Mouse (Mus musculus): ENCODE data around the gene Ltbp1. TPM values are rescaled to one million over a fixed set of nuclear protein-coding genes. Genes with fewer than 3 reads are reported as not detected.

Ltbp1 gene
- polyA plus RNA-seq, 1 experiment from 2014 or later, result 6.7 TPM

DNA sequence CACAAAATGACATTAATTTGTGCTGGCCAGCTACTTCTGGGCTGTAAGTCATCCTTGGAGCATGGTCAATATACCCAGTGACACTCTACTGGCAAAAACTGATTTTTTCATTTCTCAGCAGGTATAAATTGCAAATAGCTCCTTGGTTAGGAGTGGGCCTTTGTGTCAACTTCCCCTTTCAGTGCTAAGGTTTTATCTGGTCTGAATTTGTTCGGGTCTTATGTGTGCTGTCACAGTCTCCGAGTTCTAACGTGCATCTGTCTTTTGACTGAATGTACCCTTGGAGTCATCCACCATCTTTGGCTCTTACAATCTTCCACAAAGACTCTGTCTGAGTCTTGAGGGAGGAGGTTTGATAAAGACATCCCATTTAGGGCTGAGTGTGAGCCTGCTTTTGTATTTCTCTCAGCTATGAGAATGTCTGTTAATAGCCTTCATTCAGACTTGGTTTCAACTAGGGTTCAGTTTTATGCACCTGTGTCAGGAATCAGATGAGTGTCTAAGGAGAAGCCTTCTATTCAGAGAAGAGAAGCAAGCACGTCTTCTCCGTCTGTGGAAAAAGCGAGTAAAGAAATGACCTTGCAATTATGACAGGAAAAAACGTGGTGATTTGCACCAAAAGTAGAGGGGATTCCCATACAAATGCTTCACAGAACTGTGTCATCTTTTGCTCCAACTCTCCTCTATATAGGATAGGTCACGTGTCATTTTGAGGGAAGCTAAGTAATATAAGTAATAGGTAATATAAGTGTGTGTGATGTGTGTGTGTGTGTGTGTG, 181.6 kb downstream of the Ltbp1 start:
- Histone ChIP-seq H3K27me3 (no peaks in the 10 kb centered on the region), H3K4me2 (replicated peaks) (no peak overlapping the region), H3K9me3 (no peaks in the 10 kb centered on the region), H3K4me3 (no peak overlapping the region), H3K27ac (replicated peaks) (no peak overlapping the region), H3K4me1 (no peaks in the 10 kb centered on the region), H3K9ac (replicated peaks) (no peak overlapping the region), H3K36me3 (no peaks in the 10 kb centered on the region)
- ATAC-seq (ENCODE audit: low FRiP score, low read depth), result no peak
- WGBS, result 86% methylated on average over 8 of the region's 8 CpGs

DNA sequence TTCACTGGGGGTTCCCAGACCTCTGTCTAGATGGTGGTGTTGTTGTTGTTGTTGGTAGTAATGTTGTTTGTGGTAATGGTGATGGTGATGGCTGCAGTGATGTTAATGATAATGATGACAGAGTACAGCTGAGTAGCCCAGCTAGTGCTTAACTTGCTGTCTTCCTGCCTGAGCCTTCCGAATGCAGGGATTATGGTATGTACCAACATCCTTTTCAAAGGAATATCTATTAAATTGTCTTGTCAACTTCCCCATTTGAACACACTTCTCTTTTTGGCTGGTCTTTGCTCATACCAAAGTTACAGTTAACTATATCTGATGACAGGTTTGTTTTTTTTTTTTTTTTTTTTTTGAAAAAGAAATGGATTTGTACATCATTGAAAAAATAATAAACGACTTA, 191.6 kb downstream of the Ltbp1 start:
- H3K9me3 ChIP-seq, result no peaks in the 10 kb centered on the region
- no peak overlapping the region for H3K4me3 ChIP-seq
- WGBS, result 90% methylated on average over 2 of the region's 2 CpGs
- H3K4me2 ChIP-seq (replicated peaks), result no peak overlapping the region
- no peak overlapping the region for H3K27ac ChIP-seq (replicated peaks)
- ATAC-seq (ENCODE audit: low FRiP score, low read depth), result no peak
- H3K9ac ChIP-seq (replicated peaks), result no peak overlapping the region
- H3K4me1 ChIP-seq, result no peaks in the 10 kb centered on the region
- no peaks in the 10 kb centered on the region for H3K27me3 ChIP-seq
- no peaks in the 10 kb centered on the region for H3K36me3 ChIP-seq

DNA sequence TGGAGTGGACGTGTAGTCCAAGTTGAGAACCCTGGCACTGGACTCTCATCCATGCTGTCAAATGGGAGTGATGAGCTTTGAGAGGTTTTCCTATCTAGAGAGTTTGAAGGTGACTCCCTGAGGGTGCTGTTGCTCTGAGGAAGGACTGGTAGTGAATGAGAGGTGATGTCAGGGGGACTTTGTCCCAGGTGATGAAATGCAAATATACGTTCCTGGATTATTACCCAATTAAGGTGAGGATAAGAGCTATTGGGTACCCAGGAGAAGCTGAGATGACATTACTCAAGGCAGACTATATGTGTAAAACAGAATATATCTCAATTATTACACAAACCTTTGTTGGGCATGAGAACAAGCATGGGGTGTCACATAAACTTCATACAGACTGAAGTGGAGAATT, 193.4 kb downstream of the Ltbp1 start:
- Histone ChIP-seq H3K9ac (replicated peaks) (no peak overlapping the region), H3K27me3 (no peaks in the 10 kb centered on the region), H3K4me3 (no peak overlapping the region), H3K4me2 (replicated peaks) (no peak overlapping the region), H3K9me3 (no peaks in the 10 kb centered on the region), H3K4me1 (no peaks in the 10 kb centered on the region), H3K36me3 (no peaks in the 10 kb centered on the region), H3K27ac (replicated peaks) (no peak overlapping the region)
- WGBS, result 95% methylated on average over 2 of the region's 2 CpGs
- no peak for ATAC-seq (ENCODE audit: low FRiP score, low read depth)

DNA sequence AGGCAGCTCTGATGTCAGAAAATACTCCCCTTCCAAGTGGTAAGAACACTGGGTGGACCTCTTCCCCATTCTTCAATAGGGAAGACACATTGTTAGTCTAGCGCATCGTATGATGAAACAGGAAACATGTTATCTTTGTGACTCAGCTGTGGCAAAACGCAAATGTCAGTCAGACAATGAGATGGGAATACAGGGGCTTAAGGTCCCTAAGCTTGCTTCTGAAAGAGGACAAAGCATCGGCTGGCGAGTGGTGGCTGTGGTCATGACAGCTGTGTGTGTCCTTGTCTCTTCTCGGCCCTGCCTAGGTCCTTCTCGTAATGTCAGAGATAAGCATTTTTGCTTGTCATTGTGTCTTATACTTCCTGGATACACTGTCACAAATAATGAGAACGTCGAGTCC, 194.3 kb downstream of the Ltbp1 start:
- WGBS, result 60% methylated on average over 9 of the region's 9 CpGs

DNA sequence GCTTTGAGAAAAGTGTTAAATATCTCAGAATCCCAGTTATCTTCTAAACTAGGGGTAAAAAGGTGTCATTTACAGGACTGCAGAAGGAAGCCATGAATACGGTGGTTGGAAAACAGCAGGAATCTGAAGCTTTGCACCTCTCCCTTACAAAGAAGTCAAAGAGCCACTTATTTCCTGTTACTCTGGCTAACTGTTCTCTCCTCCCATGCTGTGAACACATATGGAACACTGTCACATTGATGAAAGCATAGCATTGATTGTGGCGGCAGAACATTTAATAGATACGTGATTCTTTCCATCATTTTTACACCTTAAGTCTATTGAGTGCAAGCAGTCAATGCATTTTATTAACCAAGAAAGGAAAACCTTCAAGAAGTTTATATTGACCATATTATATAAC, 196.9 kb downstream of the Ltbp1 start:
- no peak for ATAC-seq (ENCODE audit: low FRiP score, low read depth)
- no peak overlapping the region for H3K27ac ChIP-seq (replicated peaks)
- H3K36me3 ChIP-seq, result no peaks in the 10 kb centered on the region
- no peaks in the 10 kb centered on the region for H3K4me1 ChIP-seq
- WGBS, result 79% methylated on average over 3 of the region's 3 CpGs
- no peak overlapping the region for H3K4me2 ChIP-seq (replicated peaks)
- H3K9ac ChIP-seq (replicated peaks), result no peak overlapping the region
- no peak overlapping the region for H3K4me3 ChIP-seq
- no peaks in the 10 kb centered on the region for H3K9me3 ChIP-seq
- no peaks in the 10 kb centered on the region for H3K27me3 ChIP-seq

More for the DNA sequence above, 194.3 kb downstream of the Ltbp1 start:
- no peak for ATAC-seq (ENCODE audit: low FRiP score, low read depth)
- no peaks in the 10 kb centered on the region for H3K36me3 ChIP-seq
- H3K9me3 ChIP-seq, result no peaks in the 10 kb centered on the region
- H3K27me3 ChIP-seq, result no peaks in the 10 kb centered on the region
- H3K4me1 ChIP-seq, result no peaks in the 10 kb centered on the region
- no peak overlapping the region for H3K4me3 ChIP-seq
- H3K27ac ChIP-seq (replicated peaks), result no peak overlapping the region
- no peak overlapping the region for H3K9ac ChIP-seq (replicated peaks)
- H3K4me2 ChIP-seq (replicated peaks), result no peak overlapping the region

DNA sequence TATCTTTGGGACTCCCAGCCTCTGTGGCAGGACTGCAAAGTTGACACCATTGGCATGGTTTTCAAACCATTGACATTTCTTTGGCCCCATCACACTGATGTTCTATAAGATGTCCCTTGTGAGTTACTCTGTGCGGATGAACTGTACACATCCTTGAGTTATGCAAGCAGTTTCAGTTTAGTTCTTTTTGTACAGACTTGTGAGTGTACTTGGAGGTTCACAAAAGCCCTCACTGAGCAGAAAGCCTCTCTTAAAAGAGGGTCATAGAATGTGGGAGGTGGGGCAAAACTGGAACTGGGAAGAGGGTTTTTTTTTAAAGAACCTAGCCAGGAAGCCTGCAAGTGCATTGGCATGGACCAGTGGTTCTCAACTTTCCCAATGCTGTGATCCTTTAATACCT, 198.7 kb downstream of the Ltbp1 start:
- H3K4me2 ChIP-seq (replicated peaks), result no peak overlapping the region
- H3K36me3 ChIP-seq, result no peaks in the 10 kb centered on the region
- H3K4me1 ChIP-seq, result no peaks in the 10 kb centered on the region
- WGBS, result 92% methylated on average over 1 of the region's 1 CpGs
- ATAC-seq (ENCODE audit: low FRiP score, low read depth), result no peak
- H3K27ac ChIP-seq (replicated peaks), result no peak overlapping the region
- H3K9me3 ChIP-seq, result no peaks in the 10 kb centered on the region
- H3K4me3 ChIP-seq, result no peak overlapping the region
- no peak overlapping the region for H3K9ac ChIP-seq (replicated peaks)
- H3K27me3 ChIP-seq, result no peaks in the 10 kb centered on the region

DNA sequence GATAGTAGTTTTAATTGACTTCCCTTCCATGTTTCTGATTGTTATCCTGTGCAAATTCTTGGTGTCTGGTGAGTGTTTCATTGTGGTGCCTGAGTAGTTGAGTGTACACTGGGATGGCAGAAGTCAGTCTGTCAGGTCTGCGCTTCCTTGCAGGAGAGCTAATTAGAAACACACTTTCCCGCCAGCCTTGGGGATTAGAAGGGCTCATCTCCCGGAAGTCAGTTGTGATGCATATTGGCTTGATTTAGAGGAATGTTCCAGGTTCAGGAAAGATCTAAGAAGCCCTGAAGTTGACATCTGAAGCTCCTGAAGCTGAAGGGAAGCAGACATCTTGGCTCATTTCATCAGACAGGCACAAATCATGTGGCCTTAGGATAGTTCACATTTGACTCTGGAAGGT, 200.9 kb downstream of the Ltbp1 start:
- Histone ChIP-seq H3K9me3 (no peaks in the 10 kb centered on the region), H3K4me1 (no peaks in the 10 kb centered on the region), H3K4me2 (replicated peaks) (no peak overlapping the region), H3K27me3 (no peaks in the 10 kb centered on the region), H3K36me3 (no peaks in the 10 kb centered on the region), H3K4me3 (no peak overlapping the region), H3K9ac (replicated peaks) (no peak overlapping the region), H3K27ac (replicated peaks) (no peak overlapping the region)
- no peak for ATAC-seq (ENCODE audit: low FRiP score, low read depth)
- 35% methylated on average over 3 of the region's 3 CpGs for WGBS

DNA sequence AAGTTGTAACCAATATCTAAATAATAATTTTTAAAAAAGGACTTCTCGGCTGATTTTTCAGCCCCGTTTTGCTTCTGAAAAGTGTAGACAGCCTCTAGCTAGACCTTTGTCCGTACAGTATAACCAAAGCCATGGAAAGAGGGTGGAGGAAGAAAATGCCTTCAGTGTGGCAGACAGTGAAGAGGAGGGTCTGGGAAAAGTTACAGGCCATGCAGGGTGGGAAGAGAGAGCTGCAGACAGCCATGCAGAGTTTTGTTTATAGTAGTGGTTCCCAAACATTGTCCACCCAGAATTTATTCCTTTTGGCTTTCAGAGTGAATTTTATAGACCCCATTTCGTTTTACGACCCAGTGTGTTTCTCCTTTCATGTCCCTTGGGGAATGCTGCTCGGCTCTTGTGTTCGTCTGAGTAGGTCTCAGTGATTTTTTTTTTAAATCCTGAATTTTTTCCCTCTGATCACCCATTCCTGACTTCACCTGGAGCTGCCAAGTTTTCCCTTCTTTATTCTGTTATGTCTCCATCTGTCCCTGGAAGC, 202.9 kb downstream of the Ltbp1 start:
- WGBS, result 94% methylated on average over 7 of the region's 7 CpGs

DNA sequence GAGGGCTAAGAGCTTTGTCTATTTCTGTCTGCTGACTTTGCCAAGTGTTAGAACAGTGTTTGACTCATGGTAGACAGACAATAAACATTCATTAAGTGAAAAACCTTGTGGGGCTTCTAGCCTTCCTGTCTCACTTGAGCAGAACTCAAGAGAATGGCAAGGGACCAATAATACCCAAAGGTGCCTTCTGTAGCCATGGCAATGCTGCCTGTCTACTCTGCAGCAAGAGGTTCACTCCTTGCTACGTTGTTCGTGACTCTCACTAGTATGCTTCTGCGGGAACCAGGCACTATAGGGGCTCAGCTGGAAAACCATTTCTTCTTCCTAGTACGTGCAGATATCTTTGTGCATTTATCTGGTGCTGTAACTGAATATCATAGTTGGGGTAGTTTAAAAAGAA, 205.2 kb downstream of the Ltbp1 start:
- H3K4me1 ChIP-seq, result no peaks in the 10 kb centered on the region
- no peak overlapping the region for H3K4me3 ChIP-seq
- H3K36me3 ChIP-seq, result no peaks in the 10 kb centered on the region
- no peaks in the 10 kb centered on the region for H3K9me3 ChIP-seq
- no peak overlapping the region for H3K27ac ChIP-seq (replicated peaks)
- WGBS, result 87% methylated on average over 4 of the region's 4 CpGs
- no peaks in the 10 kb centered on the region for H3K27me3 ChIP-seq
- ATAC-seq (ENCODE audit: low FRiP score, low read depth), result no peak
- H3K9ac ChIP-seq (replicated peaks), result no peak overlapping the region
- H3K4me2 ChIP-seq (replicated peaks), result no peak overlapping the region

More for the DNA sequence above, 202.9 kb downstream of the Ltbp1 start:
- Histone ChIP-seq H3K4me1 (no peaks in the 10 kb centered on the region), H3K27ac (replicated peaks) (no peak overlapping the region), H3K27me3 (no peaks in the 10 kb centered on the region), H3K9ac (replicated peaks) (no peak overlapping the region), H3K36me3 (no peaks in the 10 kb centered on the region), H3K4me3 (no peak overlapping the region), H3K4me2 (replicated peaks) (no peak overlapping the region), H3K9me3 (no peaks in the 10 kb centered on the region)
- no peak for ATAC-seq (ENCODE audit: low FRiP score, low read depth)

DNA sequence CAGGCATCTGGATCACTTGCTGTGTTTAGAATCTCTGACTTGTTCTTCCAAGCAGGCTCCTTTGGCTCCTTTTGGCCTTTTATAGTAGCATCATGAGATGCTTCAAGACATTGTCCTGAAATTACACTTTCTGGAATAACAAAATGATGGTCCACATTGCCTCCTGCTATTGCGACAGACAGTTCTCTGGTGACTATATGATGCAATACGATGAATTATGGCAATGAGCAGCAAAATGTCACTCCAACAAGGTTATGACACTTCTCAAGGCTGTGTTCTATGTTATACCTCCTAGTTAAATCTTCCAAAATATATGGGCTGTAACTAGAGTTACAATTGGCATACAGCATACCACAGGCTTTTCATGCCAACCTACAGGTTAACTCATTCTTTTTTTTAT, 211.0 kb downstream of the Ltbp1 start:
- Histone ChIP-seq H3K36me3 (no peaks in the 10 kb centered on the region), H3K4me1 (no peaks in the 10 kb centered on the region), H3K4me2 (replicated peaks) (no peak overlapping the region), H3K27ac (replicated peaks) (no peak overlapping the region), H3K27me3 (no peaks in the 10 kb centered on the region), H3K4me3 (no peak overlapping the region), H3K9ac (replicated peaks) (no peak overlapping the region), H3K9me3 (no peaks in the 10 kb centered on the region)
- WGBS, result 93% methylated on average over 2 of the region's 2 CpGs
- ATAC-seq (ENCODE audit: low FRiP score, low read depth), result no peak

DNA sequence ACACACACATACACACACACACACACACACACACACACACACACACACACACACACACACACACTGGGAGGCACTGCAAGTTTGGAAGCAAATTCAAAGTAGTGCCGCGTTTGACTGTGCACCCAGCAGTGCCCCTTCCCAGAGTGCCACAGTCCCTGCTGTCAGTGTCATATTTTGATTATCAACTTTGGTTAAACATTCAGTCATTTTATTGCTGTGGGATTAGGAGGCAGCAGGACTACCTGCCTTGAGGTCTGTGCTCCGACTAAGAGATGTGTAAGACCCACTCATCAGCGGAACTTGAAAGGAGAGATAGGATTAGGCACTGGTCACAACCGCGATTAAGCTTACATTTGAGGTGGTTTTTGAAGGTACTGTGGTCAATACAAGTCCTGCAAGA, 213.3 kb downstream of the Ltbp1 start:
- Histone ChIP-seq H3K9me3 (no peaks in the 10 kb centered on the region), H3K9ac (replicated peaks) (no peak overlapping the region), H3K4me3 (no peak overlapping the region), H3K27me3 (no peaks in the 10 kb centered on the region), H3K4me1 (no peaks in the 10 kb centered on the region), H3K4me2 (replicated peaks) (no peak overlapping the region), H3K36me3 (no peaks in the 10 kb centered on the region), H3K27ac (replicated peaks) (no peak overlapping the region)
- no peak for ATAC-seq (ENCODE audit: low FRiP score, low read depth)
- 89% methylated on average over 6 of the region's 6 CpGs for WGBS

DNA sequence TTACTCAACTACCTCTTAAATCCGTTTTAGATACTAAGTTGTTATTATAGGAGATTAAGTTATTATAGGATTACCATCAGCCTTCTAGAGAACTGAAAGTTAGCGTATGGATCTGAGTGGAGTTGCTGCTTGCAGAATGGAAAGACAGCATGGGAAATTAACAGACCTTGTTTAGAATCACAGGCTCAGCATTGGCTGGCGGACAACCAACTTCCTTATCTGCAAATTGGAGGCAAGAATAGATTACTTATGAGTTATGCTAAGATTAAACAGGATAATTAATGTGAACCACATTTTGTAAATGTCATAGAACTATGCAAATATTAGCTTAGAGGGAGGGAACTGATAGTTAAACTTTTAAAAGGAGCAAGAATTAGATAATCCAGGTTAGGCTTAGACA, 223.0 kb downstream of the Ltbp1 start:
- whole genome bisulfite sequencing, result 85% methylated on average over 3 of the region's 3 CpGs
- H3K9me3 ChIP-seq, result no peaks in the 10 kb centered on the region
- no peak for ATAC-seq (ENCODE audit: low FRiP score, low read depth)
- H3K4me3 ChIP-seq, result no peak overlapping the region
- no peak overlapping the region for H3K4me2 ChIP-seq (replicated peaks)
- no peak overlapping the region for H3K27ac ChIP-seq (replicated peaks)
- H3K36me3 ChIP-seq, result no peaks in the 10 kb centered on the region
- no peak overlapping the region for H3K9ac ChIP-seq (replicated peaks)
- no peaks in the 10 kb centered on the region for H3K4me1 ChIP-seq
- no peaks in the 10 kb centered on the region for H3K27me3 ChIP-seq

DNA sequence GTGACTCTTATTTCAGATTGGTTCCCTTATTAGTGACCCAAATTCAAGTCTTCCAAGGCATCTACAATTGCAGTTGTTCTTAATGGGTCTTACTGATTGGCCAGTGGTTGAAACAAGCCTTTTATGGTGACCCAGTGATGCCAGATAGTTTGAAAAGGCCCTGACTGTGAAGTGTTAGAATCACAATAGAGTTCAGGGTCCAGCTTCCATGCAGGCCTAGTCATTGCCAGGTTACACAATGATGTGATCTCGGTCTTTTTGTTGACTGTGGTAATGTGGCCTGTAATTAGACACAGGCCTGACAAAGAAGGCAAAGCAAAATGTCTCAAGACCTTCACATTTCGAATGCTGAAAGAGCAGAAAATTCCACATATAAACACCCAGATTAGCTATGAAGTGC, 227.8 kb downstream of the Ltbp1 start:
- Histone ChIP-seq H3K4me2 (replicated peaks) (no peak overlapping the region), H3K9ac (replicated peaks) (no peak overlapping the region), H3K9me3 (no peaks in the 10 kb centered on the region), H3K4me1 (no peaks in the 10 kb centered on the region), H3K27ac (replicated peaks) (no peak overlapping the region), H3K36me3 (no peaks in the 10 kb centered on the region), H3K27me3 (no peaks in the 10 kb centered on the region), H3K4me3 (no peak overlapping the region)
- no peak for ATAC-seq (ENCODE audit: low FRiP score, low read depth)
- 34% methylated on average over 2 of the region's 2 CpGs for WGBS
